8 mouse cellular contexts compared by ENCODE assay signal in genomic region chr6:24527155-24528063, GRCm38 (mm10). TPM values are rescaled to one million over a fixed set of nuclear protein-coding genes. Genes with fewer than 3 reads are reported as not detected.
DNase-seq lines count a peak whose midpoint lies in the region; ATAC-seq lines count a peak whose summit lies in the region.

Gene Ndufa5 (minus strand): TSS chr6:24528013.

- DNase-seq in adrenal gland, adult (ENCODE audit: inconsistent age in 2 of 2, low spot score in 1 of 2): peak; percentile 95 to 97
- peak; percentile 98 for DNase-seq in embryo, embryonic 10.5 days (ENCODE audit: low spot score)
- DNase-seq in gastrocnemius, postnatal 14 days: peak; percentile 92
- peak; percentile 87 to 95 for DNase-seq in left cerebral cortex, postnatal 10 days (ENCODE audit: extremely low spot score in 1 of 2, low spot score in 2 of 2)
- DNase-seq in right cerebral cortex, postnatal 25 days: peak; percentile 89
- peak; percentile 87 to 91 for DNase-seq in urinary bladder, postnatal 4 days (ENCODE audit: low spot score in 2 of 2)

- peak; percentile 87 for ATAC-seq in inflammation-experienced regulatory T-cells, adult 6 months
- ATAC-seq in megakaryocyte-erythroid progenitor cell, adult 5-6 weeks (replicated peaks; ENCODE audit: low FRiP score, low TSS enrichment, poor library complexity, severe bottlenecking): peak; percentile 92

- intact Hi-C loops in gastrocnemius, postnatal 14 days (cut with DNase I; ENCODE audit: low total_unique reads): loop anchor here (2.0 kb wide), 1 partner anchor 101 kb away; no protein-coding TSS in a partner anchor
- intact Hi-C loops in left cerebral cortex, postnatal 10 days (cut with DNase I): loop anchor here (5.0 to 10.0 kb wide), 2 partner anchors 195 to 1033 kb away; no protein-coding TSS in a partner anchor

RNA-seq across cellular contexts. Expression of gene Ndufa5, which starts in this region (rescaled TPM):
- total RNA-seq in gastrocnemius, postnatal 14 days (2021): 100 to 1,000 TPM; 489 to 566 TPM
- 100 to 1,000 TPM; 174 to 219 (median 181) TPM for polyA plus RNA-seq in inflammation-experienced regulatory T-cells, adult 6 months (2017; shearing (Covaris generic))
- total RNA-seq in left cerebral cortex, postnatal 10 days (2021): 100 to 1,000 TPM; 220 to 239 TPM
- 293 and 295 TPM in 2 replicates for total RNA-seq in megakaryocyte-erythroid progenitor cell, adult 5-6 weeks (2014; fragmentation: Nextera tagmentation)
- total RNA-seq in megakaryocyte-erythroid progenitor cell, adult 5-6 weeks (2017): 426 and 630 TPM in 2 replicates

Comparison
In these comparisons a context has a peak if more than half of its experiments do, and no peak if none do; other contexts are left out.
1. Peak in every context shown above with its lines: DNase-seq and ATAC-seq.